Mouse (Mus musculus) olfactory bulb, adult 2 months (tissue): ENCODE data around the gene Cacnb1.

Experiments
- CTCF ChIP-seq: fragments of 200-500 bp; IDR thresholded peaks from 2 replicates; pipeline ENCODE4 v1.5.1; 2012; ENCODE audit warnings: low read depth, mild to moderate bottlenecking, low read length, moderate library complexity; ENCODE audit not compliant: insufficient read depth
- POLR2A ChIP-seq: fragments of 200-500 bp; IDR thresholded peaks from 2 replicates; pipeline ENCODE4 v1.6.1; 2012; ENCODE audit warnings: mild to moderate bottlenecking, low read depth, low read length, moderate library complexity; ENCODE audit not compliant: insufficient read depth

DNA sequence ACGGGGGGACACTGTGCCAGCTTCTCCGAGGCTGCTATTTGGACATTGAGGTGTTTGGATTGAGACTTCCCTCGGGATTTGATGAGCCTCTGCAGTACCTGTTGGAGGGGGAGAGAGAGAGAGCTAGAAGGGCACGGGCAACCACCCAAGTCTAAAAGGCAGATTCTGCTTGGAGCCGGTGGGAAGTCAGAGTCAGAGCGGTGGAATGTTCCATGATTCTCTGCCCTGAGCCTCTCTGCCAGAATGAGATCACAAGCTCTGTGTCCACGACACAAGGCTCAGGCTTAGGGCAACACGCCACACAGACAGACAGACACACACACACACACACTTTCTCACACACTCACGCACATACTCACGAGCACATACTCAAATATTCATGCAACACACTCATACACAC lies 17.1 kb downstream of the Cacnb1 start:
- TF ChIP-seq POLR2A (no peak), CTCF (no peak)
